Mouse (Mus musculus) layer of hippocampus, adult 9-11 months (tissue): Measurements from ENCODE around the gene Lrrc4.

Experiments
- DNase-seq: peaks from one replicate; pipeline ENCODE4 v3.0.0; 2022

Lrrc4 gene

DNA sequence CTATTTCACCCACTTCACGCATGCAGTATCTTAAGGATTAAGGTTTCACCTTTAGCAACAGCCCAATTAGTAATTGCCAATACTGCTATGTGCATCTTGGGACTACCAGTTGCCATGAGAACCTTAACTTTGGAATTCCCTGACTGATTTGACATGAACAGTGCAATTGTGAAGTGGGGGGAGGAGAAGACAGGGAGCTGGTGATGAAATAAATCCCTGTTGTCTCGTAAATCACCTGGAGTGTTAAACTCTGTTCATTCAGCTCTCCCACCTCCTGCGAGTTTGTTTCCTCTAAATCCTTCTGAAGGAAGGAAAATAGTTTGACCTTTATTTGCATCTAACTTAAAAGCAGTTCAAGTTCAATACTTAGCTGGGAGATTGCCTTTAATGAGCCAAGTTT is 69.8 kb downstream of the Lrrc4 start:
- no peak for DNase-seq

- no peak for DNase-seq
These were observed 73.3 kb downstream of the Lrrc4 start for GRCm38 (mm10) chr6:28758293-28758692.

- DNase-seq: peak; percentile 86
These were observed 75.1 kb downstream of the Lrrc4 start for GRCm38 (mm10) chr6:28756306-28757018.

GRCm38 (mm10) chr6:28754127-28754898 is 77.2 kb downstream of the Lrrc4 start:
- DNase-seq: peak; percentile 41

GRCm38 (mm10) chr6:28753681-28754080 is 77.9 kb downstream of the Lrrc4 start:
- DNase-seq: peak; percentile 71

DNA sequence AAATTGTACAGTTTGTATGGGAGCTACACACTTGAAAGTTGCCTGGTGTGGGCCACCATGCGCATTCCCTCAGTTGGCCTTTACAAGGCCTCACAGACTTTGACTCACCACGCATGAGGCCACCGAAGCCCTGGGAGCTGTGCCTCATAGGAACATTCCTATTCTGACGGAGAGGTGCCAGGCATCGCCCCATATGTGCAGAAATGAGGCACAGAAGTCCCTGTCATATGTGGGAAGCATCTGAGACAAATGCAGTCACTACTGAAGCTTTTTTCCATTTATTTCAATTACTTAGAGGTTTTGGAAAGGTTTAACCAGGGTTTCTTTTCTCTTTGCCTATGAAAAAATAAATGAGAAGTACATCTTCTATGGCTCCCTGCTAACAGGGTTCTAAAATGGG is 78.3 kb downstream of the Lrrc4 start:
- DNase-seq: peak; percentile 81

DNA sequence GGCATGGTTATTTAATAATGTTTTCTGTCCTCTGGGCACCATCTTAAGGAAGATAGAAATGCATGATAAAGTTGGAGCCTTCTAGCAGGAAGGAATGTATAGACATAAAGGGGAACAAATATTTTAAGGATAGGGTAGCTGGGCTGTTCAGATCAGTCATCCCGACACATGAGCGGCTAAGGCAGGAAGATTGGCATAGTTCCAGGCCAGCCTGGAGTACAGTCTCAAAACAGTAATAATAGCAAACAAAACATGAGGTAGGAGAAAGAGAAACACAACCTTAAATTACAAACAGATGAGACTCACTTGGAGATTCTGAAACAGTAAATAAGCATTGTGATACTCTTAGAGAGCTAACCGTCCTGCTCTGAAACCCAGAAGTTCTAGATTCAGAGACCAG is 80.4 kb downstream of the Lrrc4 start:
- DNase-seq: no peak

- no peak for DNase-seq
These were observed 82.3 kb downstream of the Lrrc4 start for GRCm38 (mm10) chr6:28749224-28749623.

- no peak for DNase-seq
These were observed 83.4 kb downstream of the Lrrc4 start for GRCm38 (mm10) chr6:28747931-28748670.

DNA sequence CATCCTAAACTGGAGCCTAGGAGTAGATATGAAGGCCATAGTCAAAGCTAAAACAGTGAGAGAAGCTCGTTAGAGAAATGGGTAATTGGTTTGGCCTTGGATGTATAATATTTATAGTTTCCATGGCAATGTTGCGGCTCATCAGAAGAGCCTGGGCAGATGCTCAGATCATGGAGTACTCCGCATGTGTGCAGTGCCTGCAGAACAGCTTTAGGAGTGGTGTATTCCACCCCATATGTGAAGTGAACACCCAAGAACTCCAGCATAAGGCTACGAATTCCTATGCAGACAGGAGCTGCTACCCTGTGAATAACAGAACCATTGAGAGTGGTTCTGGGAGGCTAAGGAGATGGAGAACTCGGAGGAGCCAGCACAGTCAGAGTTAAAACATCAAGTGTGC is 84.5 kb downstream of the Lrrc4 start:
- DNase-seq: peak; percentile 55

- DNase-seq: peak; percentile 30
These were observed 85.7 kb downstream of the Lrrc4 start for GRCm38 (mm10) chr6:28745864-28746263.

GRCm38 (mm10) chr6:28743586-28743985 is 88.0 kb downstream of the Lrrc4 start:
- DNase-seq: no peak

DNA sequence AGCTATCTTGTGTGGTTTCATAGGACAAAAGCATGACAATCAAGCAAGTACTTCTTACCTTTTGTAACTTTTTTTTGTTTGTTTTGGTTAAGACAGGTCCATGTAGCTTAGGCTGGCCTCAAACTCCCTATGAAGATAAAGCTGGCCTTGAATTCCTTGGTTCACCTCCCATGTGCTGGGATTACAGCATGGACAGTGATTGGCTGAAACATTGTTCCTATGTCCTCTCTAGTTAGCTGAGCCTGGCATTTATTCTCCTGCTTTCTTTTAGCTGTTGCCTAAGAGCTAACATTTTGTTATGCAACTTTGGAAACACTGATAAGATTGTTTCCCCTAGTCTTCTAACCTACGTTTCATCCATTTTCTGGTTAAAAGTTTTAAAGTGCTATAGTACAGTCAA is 93.9 kb downstream of the Lrrc4 start:
- no peak for DNase-seq

GRCm38 (mm10) chr6:28736665-28737064 is 94.9 kb downstream of the Lrrc4 start:
- DNase-seq: no peak

GRCm38 (mm10) chr6:28735116-28735515 is 96.4 kb downstream of the Lrrc4 start:
- DNase-seq: no peak

GRCm38 (mm10) chr6:28733884-28734647 is 97.5 kb downstream of the Lrrc4 start:
- DNase-seq: no peak

GRCm38 (mm10) chr6:28731246-28731645 is 100.3 kb downstream of the Lrrc4 start:
- DNase-seq: no peak

DNA sequence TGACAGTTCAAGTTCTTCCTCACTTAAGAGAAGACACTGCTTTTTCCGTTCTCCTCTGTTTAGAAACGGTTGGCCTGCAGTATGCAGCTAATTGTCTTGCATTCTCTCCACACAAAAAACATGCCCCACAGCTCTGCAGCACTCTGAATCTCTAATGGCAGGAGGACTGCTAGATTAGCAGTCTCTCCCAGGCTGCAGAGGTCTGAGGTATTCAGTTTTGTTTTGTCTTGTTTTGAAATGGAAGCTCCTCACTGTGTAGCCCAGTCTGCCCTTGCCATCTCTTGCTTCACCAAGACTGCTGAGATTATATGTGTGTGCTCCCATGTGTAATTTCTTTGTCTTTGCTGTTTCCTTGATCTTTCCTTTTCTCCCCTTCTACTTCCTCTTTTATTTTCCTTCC is 101.9 kb downstream of the Lrrc4 start:
- DNase-seq: no peak

DNA sequence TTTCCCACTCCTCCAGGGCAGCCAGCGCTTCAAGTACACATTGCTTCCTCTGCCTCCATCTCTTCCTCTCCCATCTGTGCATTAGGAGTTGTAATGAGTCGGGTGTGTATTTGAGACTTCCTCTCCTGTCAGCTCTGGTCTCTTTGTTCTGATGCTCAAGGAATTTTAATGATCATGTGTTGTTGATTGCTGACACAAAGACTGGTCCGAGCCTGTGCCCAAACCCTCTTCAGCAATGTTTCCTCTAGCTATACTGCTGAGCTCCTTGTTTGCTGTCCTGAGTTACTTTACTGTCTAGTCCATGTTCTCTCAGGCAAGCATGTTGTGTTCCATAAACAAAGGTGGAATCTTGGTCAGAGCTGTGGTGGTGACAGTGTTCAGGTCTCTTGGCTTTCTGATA is 102.3 kb downstream of the Lrrc4 start:
- DNase-seq: no peak

- no peak for DNase-seq
These were observed 106.8 kb downstream of the Lrrc4 start for GRCm38 (mm10) chr6:28724776-28725175.

GRCm38 (mm10) chr6:28723059-28723458 is 108.5 kb downstream of the Lrrc4 start:
- DNase-seq: no peak

DNA sequence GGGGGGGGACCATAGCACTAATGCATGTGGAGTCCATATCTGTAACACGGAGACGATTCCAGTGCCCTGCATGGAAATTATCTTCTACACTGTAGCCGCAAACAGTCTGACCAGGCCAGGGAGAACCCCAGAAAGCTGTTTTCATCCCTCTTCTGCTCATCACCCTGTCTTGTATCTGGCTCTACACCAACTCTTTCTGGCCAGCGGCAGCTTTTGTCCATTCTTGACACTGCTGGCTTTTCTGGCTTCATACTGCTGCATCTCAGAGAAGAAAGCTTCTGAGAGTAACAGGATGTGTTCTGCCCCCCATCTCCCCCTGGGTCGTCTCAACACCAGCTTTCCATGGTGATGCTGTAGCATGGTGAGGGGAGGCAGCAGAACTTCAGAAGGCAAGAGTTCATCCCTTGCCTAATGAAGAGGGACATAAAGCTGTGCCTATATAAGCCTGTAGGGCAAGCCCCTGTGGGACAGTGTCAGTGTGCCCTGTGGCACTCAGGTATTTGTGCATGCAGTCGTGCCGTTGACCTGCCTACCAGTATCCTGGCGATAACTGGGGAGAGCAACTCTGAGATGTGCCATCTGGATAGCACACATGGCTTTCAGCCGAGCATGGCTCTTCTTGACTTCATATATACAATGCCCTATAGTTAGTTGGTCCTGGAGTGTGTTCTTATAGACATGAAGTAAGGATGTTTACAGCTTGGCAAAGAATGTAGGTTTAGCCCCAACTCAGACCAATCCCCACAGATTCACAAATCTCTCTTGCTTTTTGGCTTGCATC is 111.0 kb downstream of the Lrrc4 start:
- no peak for DNase-seq
